Mouse (Mus musculus): ENCODE results near the gene Myo1a.
"Not testable (repeated sequence)": the region's sequence is repeated elsewhere in the genome, so short reads cannot be mapped to it uniquely, and the experiment has no call there.

The Myo1a gene

DNA sequence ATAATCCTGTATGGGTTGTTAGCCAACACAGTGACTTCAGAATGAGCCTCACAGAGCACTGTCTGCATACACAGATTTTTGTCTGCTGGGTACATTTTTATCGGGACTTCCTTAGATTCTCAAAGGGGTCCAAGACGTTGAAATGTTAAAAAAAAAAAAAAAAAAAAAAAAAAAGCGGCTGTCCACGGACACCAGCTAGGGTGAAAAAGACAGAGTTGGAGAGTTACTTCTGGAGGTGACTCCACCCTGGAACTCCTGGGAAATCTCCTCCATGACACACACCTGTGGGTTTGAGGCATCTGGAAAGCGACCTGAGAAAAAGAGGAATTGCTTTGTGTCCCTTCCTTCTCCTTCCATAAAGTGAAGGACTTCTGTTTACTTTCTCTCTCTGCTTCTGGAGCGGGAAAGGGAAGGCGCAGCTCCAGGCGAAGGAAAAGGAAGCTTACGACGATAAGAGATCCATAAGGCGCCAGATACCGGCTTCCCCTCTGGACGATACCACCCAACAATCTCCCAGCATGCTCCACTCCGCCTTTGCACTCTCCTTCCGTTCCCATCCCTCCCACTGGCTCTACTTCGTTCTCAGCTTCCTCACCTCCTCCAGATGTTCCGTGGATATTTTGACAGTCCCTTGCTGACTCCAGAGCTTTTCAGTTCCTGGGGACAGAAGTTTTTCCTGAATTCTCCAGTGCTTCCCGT, 50.9 kb downstream of the Myo1a start:
- POLR2A ChIA-PET: interaction anchor here in 2 of 4 experiments (0.6 to 2.1 kb wide), 3 partner anchors 8 to 10 kb away, joined by 3 to 8 read pairs (median 3); no protein-coding TSS in a partner anchor
- CTCF ChIA-PET: interaction anchor here in 2 of 4 experiments (0.6 kb wide), 3 partner anchors 129 to 913 kb away, joined by 3 to 9 read pairs (median 4); no protein-coding TSS in a partner anchor

DNA sequence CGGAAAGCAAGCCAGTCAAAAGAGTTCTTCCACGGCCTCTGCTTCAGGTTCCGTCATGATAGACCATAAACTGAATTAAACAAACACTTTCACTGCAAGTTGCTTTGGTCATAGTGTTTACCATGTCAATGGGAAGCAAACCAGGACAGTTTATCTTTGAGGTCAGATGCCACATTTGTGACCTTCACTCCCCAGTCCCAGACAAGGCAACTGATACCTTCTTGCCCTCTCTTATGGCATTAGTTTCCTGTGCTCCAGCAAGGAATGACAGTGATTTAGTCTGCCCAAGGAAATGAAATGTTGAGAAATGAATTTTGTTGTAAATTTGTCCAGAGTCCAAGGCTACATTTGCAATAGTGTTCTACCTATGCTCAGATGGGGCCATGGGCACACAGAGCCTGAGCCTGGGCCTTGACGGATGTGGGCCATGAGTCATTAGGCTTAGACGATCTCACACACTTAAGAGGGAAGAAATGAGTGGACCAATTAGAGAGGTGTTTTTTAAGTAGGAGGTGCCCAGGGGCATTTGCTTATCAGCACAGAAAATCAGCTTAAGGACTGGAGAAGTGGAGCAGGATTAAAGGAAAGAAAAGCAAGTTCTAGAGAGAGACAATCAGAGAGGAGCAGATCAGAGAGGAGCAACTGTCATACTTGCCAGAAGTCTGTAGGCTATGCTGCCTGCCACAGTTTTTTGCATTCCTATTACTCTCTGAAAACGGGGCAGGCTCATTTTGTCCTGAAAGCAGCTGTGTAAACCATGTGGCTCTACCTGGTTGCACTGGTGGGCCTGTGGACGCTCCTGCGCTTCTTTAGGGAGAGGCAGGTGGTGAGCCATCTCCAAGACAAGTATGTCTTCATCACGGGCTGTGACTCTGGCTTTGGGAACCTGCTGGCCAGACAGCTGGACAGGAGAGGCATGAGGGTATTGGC, 54.5 kb downstream of the Myo1a start, which contains the start of the genes Rdh1 and Rdh16f1:
Gene Rdh1, plus strand, starts transcription at position 541 of the 930 bp plus-strand sequence.
Gene Rdh16f1, plus strand, starts transcription at position 607 of the 930 bp plus-strand sequence.
- CTCF ChIA-PET: interaction anchor here in 2 of 4 experiments (1.1 to 1.4 kb wide), 2 partner anchors 15 kb away, joined by 3 to 5 read pairs; no protein-coding TSS in a partner anchor
- POLR2A ChIA-PET: interaction anchor here in 1 of 4 experiments (1.2 kb wide), 1 partner anchor 10 kb away, joined by 6 read pairs; no protein-coding TSS in a partner anchor

- CTCF ChIA-PET: interaction anchor here in 1 of 4 experiments (0.6 kb wide), 1 partner anchor 225 kb away, joined by 4 read pairs; no protein-coding TSS in a partner anchor
- POLR2A ChIA-PET: not testable (repeated sequence)
These were observed 58.0 kb downstream of the Myo1a start for GRCm38 (mm10) chr10:127762926-127763325.

DNA sequence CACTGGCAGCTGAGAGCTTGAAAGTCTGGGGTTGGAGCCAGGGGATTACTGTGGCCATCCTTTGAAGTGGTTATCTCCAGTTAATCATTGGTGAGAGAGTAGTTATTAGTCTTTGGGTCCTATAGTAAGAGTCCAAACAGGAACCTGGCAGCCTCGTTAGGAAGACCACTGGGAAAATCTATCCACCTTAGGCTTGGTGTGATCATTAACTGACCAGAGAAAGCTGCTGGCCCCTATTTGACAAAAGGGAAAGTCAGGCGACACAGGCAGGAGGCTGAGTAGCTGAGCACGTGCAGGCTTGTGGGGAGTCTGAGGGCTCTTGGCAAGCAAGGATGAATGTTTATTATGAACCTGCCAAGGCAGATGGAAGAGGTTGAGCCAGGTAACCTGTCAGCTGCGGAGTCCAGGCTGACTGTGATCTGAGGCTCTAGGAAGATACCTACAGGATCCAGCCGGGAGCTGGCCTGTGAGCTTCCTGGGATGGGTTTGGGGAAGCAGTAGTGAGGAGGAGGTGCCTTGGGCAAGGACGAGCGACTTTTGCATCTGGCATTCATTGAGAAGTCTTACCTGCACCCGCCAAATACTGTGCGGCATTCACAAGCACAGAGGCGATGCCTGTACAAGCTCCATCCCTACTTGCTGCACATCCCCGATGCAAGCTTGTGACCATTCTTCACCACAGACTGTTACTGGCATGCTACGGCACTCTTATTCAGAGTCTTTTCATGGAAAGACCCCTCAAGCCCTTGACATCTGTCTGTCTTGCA, 59.1 kb downstream of the Myo1a start:
- ChIA-PET CTCF (interaction anchor here in 1 of 4 experiments (1.2 kb wide), 1 partner anchor 61 kb away, joined by 8 read pairs; no protein-coding TSS in a partner anchor), POLR2A (no interaction called here)

DNA sequence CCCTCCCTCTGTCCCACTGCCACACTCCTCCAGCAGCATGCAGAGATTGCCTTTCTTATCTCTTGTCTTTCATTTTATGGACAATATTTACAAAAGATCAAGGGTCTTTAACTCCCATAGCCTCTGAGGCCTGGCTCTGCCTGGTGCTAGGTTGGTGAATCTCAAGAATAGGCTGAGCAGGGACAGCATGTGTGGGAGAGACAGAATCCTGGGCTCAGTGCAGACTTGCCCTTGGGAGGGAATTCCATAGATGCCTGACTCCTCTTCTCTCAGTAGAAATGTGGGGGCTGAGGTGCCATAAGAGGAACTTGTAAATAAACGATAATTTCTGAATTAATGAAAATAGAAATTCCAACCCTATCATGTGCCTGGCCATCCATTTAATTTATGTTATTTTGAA, 61.6 kb downstream of the Myo1a start:
- POLR2A ChIA-PET: no interaction called here
- CTCF ChIA-PET: no interaction called here
